Mouse (Mus musculus): ENCODE data around the gene Cpxm2. TPM values are rescaled to one million over a fixed set of nuclear protein-coding genes. Genes with fewer than 3 reads are reported as not detected.
A peak's percentile ranks its signal among the peaks of the same experiment; 100 is the strongest.

Gene Cpxm2
- total and polyA plus RNA-seq, 2 experiments from 2014 or later: 2.4 to 3.1 TPM

DNA sequence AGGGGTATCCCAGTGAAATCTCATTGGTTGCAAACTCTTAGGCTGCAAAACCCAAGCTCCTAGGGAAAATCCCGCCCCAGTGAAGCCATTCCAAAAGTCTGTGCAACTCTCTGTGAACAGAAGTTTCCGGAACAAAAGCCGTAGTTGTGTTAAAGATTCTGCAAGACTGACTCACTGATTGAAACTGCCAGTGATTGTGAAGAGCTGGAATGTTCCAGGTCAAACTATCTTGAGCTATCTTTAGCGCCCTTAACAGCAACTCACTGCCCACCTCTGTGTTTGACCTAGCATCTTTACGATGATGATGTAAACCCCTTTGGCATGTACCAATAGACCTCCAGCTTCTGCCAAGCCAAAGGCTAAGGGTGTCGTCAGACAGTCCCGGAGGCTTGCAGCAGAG is 31.3 kb downstream of the Cpxm2 start:
- no peak overlapping the region for H3K27ac ChIP-seq (ENCODE audit: low read depth, low read length)
- H3K9me3 ChIP-seq (ENCODE audit: low read length): no peaks in the 10 kb centered on the region
- DNase-seq (ENCODE audit: low spot score) (no peak), ATAC-seq (ENCODE audit: low FRiP score) (no peak)
- no peaks in the 10 kb centered on the region for H3K4me1 ChIP-seq (ENCODE audit: insufficient read depth, low read length)
- WGBS: 83% methylated on average over 7 of the region's 7 CpGs
- no peaks in the 10 kb centered on the region for H3K27me3 ChIP-seq (ENCODE audit: insufficient read depth, low read length)
- no peak for TF ChIP-seq CTCF (IDR thresholded peaks at IDR 0.05)
- no peaks in the 10 kb centered on the region for H3K36me3 ChIP-seq (ENCODE audit: insufficient read depth, low read length)
- H3K4me2 ChIP-seq (ENCODE audit: low read depth, low read length, poor library complexity, severe bottlenecking): no peak overlapping the region
- no peak overlapping the region for H3K4me3 ChIP-seq (ENCODE audit: low read depth, low read length)
- no peak overlapping the region for H3K9ac ChIP-seq (replicated peaks; ENCODE audit: low read length, poor library complexity, severe bottlenecking)

DNA sequence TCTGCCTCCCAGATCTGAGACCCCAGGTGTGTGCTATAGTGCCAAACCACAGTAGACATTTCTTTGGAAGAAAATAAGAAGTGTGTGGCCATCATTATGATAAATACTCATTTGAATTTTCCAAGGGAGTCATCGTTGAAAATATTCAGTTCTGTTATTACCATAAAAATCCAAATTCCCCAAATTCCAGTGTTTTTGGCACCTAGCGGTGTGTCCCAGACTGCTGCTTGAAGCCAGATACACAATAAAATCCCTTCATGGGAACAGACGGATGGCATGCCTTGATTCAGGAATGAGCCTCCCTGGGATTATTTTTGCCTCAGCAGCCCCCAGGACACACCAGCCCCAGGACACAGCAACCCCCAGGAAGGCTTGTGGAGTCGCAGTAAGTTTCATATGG is 34.7 kb downstream of the Cpxm2 start:
- H3K4me1 ChIP-seq (ENCODE audit: insufficient read depth, low read length): no peaks in the 10 kb centered on the region
- ATAC-seq (ENCODE audit: low FRiP score): no peak
- 85% methylated on average over 4 of the region's 4 CpGs for WGBS
- no peaks in the 10 kb centered on the region for H3K9me3 ChIP-seq (ENCODE audit: low read length)
- no peak overlapping the region for H3K9ac ChIP-seq (replicated peaks; ENCODE audit: low read length, poor library complexity, severe bottlenecking)
- DNase-seq (ENCODE audit: low spot score): no peak
- no peak for TF ChIP-seq CTCF (IDR thresholded peaks at IDR 0.05)
- H3K36me3 ChIP-seq (ENCODE audit: insufficient read depth, low read length): no peaks in the 10 kb centered on the region
- H3K4me2 ChIP-seq (ENCODE audit: low read depth, low read length, poor library complexity, severe bottlenecking): no peak overlapping the region
- no peak overlapping the region for H3K4me3 ChIP-seq (ENCODE audit: low read depth, low read length)
- no peaks in the 10 kb centered on the region for H3K27me3 ChIP-seq (ENCODE audit: insufficient read depth, low read length)
- no peak overlapping the region for H3K27ac ChIP-seq (ENCODE audit: low read depth, low read length)

DNA sequence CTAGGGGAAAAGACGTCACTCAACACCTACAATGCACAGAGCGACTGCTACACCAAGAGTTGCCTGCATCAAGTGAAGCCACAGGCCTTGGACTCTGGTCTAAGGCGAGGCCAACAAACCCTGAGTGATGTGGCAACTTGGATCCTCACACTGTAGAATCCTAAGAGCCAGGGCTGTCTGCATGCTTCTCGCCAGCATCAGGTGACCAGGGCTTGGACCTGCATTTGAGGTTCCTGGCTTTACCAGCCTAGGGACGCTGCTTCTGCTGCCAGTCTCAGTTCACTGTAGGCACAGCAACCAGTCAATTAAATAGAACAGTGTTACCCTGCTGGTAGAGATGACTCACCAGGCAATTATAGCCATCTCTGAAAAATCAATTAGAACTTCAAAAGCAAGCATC is 42.8 kb downstream of the Cpxm2 start:
- Histone ChIP-seq H3K9me3 (ENCODE audit: low read length) (no peaks in the 10 kb centered on the region), H3K4me2 (ENCODE audit: low read depth, low read length, poor library complexity, severe bottlenecking) (no peak overlapping the region), H3K36me3 (ENCODE audit: insufficient read depth, low read length) (no peaks in the 10 kb centered on the region), H3K27ac (ENCODE audit: low read depth, low read length) (no peak overlapping the region), H3K9ac (replicated peaks; ENCODE audit: low read length, poor library complexity, severe bottlenecking) (no peak overlapping the region), H3K4me1 (ENCODE audit: insufficient read depth, low read length) (no peaks in the 10 kb centered on the region), H3K4me3 (ENCODE audit: low read depth, low read length) (no peak overlapping the region), H3K27me3 (ENCODE audit: insufficient read depth, low read length) (no peaks in the 10 kb centered on the region)
- WGBS: 80% methylated on average over 5 of the region's 5 CpGs
- ATAC-seq (ENCODE audit: low FRiP score) (no peak), DNase-seq (ENCODE audit: low spot score) (no peak)
- no peak for TF ChIP-seq CTCF (IDR thresholded peaks at IDR 0.05)

DNA sequence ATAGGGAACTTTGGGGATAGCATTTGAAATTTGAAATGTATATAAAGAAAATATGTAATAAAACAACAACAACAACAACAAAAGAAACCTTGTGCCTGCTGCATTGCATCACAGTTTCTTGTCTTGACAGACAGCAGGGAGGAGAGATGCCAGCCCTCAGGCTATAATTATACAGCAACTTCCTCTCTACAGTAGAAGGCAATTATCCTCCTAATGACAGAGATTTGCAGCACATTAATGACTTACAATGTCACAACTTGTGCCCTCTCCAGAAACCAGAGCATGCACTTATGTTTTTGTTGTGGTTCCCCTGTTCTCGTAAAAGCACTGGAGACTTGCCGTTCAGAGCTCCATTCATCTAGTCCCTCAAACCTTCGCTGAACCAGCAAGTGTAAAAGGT is 44.2 kb downstream of the Cpxm2 start:
- H3K4me2 ChIP-seq (ENCODE audit: low read depth, low read length, poor library complexity, severe bottlenecking): no peak overlapping the region
- H3K4me3 ChIP-seq (ENCODE audit: low read depth, low read length): no peak overlapping the region
- no peaks in the 10 kb centered on the region for H3K36me3 ChIP-seq (ENCODE audit: insufficient read depth, low read length)
- no peak overlapping the region for H3K9ac ChIP-seq (replicated peaks; ENCODE audit: low read length, poor library complexity, severe bottlenecking)
- H3K27ac ChIP-seq (ENCODE audit: low read depth, low read length): no peak overlapping the region
- TF ChIP-seq CTCF (IDR thresholded peaks at IDR 0.05): no peak
- H3K4me1 ChIP-seq (ENCODE audit: insufficient read depth, low read length): no peaks in the 10 kb centered on the region
- H3K27me3 ChIP-seq (ENCODE audit: insufficient read depth, low read length): no peaks in the 10 kb centered on the region
- H3K9me3 ChIP-seq (ENCODE audit: low read length): no peaks in the 10 kb centered on the region
- 76% methylated on average over 3 of the region's 3 CpGs for WGBS
- DNase-seq (ENCODE audit: low spot score): peak; percentile 23
- no peak for ATAC-seq (ENCODE audit: low FRiP score)

DNA sequence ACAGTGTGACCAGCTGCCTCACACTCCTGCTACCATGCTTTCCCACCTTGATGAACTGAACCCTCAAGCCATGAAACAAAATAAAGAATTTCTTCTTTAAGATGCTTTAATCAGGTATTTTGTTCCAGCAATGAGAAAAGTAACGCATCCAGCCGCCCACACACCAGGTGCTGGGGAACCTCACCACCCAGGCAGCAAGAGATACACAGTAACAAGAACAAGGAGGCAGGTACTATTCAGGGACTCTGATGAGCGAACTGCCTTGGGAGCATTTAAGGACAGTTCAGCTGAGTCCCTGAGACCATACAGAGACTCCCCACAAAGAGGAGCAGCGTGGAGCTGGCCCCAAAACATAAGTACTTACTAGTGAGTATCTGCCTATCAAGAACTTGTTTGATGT is 47.6 kb downstream of the Cpxm2 start:
- H3K36me3 ChIP-seq (ENCODE audit: insufficient read depth, low read length): no peaks in the 10 kb centered on the region
- no peaks in the 10 kb centered on the region for H3K27me3 ChIP-seq (ENCODE audit: insufficient read depth, low read length)
- no peak overlapping the region for H3K9ac ChIP-seq (replicated peaks; ENCODE audit: low read length, poor library complexity, severe bottlenecking)
- no peak overlapping the region for H3K27ac ChIP-seq (ENCODE audit: low read depth, low read length)
- WGBS: 83% methylated on average over 4 of the region's 4 CpGs
- H3K4me1 ChIP-seq (ENCODE audit: insufficient read depth, low read length): no peaks in the 10 kb centered on the region
- DNase-seq (ENCODE audit: low spot score) (no peak), ATAC-seq (ENCODE audit: low FRiP score) (no peak)
- no peak overlapping the region for H3K4me2 ChIP-seq (ENCODE audit: low read depth, low read length, poor library complexity, severe bottlenecking)
- TF ChIP-seq CTCF (IDR thresholded peaks at IDR 0.05): no peak
- no peak overlapping the region for H3K4me3 ChIP-seq (ENCODE audit: low read depth, low read length)
- H3K9me3 ChIP-seq (ENCODE audit: low read length): no peaks in the 10 kb centered on the region

DNA sequence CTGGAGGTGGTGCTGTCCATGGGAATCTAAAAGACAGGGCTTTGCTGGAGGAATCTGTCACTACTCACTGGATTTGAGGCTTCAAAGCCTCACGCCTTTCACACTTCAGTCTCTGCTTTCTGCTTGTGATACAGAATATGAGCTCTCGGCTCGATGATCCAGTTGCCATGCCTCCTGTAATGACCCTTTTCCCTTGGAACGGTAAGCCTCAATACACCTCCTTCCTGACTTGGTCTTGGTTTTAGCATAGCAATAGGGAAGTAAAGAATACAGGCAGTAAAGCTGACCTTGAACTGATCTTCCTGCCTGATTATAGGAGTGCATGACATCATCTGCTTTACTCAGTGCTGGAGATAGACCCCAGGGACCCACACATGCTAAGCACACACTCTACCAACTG is 49.2 kb downstream of the Cpxm2 start:
- Histone ChIP-seq H3K27ac (ENCODE audit: low read depth, low read length) (no peak overlapping the region), H3K9ac (replicated peaks; ENCODE audit: low read length, poor library complexity, severe bottlenecking) (no peak overlapping the region), H3K4me2 (ENCODE audit: low read depth, low read length, poor library complexity, severe bottlenecking) (no peak overlapping the region), H3K9me3 (ENCODE audit: low read length) (no peaks in the 10 kb centered on the region), H3K4me3 (ENCODE audit: low read depth, low read length) (no peak overlapping the region), H3K4me1 (ENCODE audit: insufficient read depth, low read length) (no peaks in the 10 kb centered on the region), H3K36me3 (ENCODE audit: insufficient read depth, low read length) (no peaks in the 10 kb centered on the region), H3K27me3 (ENCODE audit: insufficient read depth, low read length) (no peaks in the 10 kb centered on the region)
- no peak for TF ChIP-seq CTCF (IDR thresholded peaks at IDR 0.05)
- no peak for ATAC-seq (ENCODE audit: low FRiP score)
- WGBS: 72% methylated on average over 4 of the region's 4 CpGs
- no peak for DNase-seq (ENCODE audit: low spot score)

DNA sequence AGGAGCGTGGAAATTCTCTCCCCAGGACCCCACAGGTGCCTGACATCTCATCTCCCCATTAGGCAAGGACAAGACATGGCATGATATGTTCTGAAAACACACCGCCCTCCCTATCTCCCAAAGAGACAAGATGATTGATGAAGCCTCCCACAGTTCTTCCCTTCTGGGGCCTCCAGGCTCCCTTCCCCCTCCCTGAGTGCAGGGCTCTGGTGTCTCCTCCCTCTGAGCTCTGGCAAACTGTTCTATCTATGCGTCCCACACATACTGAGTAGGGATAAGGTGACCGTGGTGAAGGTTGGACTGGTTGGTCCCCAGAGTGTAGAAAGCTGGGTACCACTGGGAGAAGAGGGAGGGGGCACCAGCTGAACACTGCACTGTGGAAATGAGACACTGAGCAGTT is 56.1 kb downstream of the Cpxm2 start:
- no peak overlapping the region for H3K27ac ChIP-seq (ENCODE audit: low read depth, low read length)
- no peaks in the 10 kb centered on the region for H3K36me3 ChIP-seq (ENCODE audit: insufficient read depth, low read length)
- H3K4me2 ChIP-seq (ENCODE audit: low read depth, low read length, poor library complexity, severe bottlenecking): no peak overlapping the region
- no peaks in the 10 kb centered on the region for H3K4me1 ChIP-seq (ENCODE audit: insufficient read depth, low read length)
- H3K9me3 ChIP-seq (ENCODE audit: low read length): no peaks in the 10 kb centered on the region
- ATAC-seq (ENCODE audit: low FRiP score) (no peak), DNase-seq (ENCODE audit: low spot score) (no peak)
- no peak overlapping the region for H3K9ac ChIP-seq (replicated peaks; ENCODE audit: low read length, poor library complexity, severe bottlenecking)
- H3K4me3 ChIP-seq (ENCODE audit: low read depth, low read length): no peak overlapping the region
- WGBS: 85% methylated on average over 4 of the region's 4 CpGs
- no peak for TF ChIP-seq CTCF (IDR thresholded peaks at IDR 0.05)
- no peaks in the 10 kb centered on the region for H3K27me3 ChIP-seq (ENCODE audit: insufficient read depth, low read length)
